Mouse (Mus musculus) WW6 (cell line): ENCODE data around the gene Zfp652.

Experiments used
- DNase-seq: peaks from one replicate; pipeline ENCODE4 v3.0.0-alpha.2; 2013; ENCODE audit warnings: low read depth, low spot score

Gene Zfp652

DNA sequence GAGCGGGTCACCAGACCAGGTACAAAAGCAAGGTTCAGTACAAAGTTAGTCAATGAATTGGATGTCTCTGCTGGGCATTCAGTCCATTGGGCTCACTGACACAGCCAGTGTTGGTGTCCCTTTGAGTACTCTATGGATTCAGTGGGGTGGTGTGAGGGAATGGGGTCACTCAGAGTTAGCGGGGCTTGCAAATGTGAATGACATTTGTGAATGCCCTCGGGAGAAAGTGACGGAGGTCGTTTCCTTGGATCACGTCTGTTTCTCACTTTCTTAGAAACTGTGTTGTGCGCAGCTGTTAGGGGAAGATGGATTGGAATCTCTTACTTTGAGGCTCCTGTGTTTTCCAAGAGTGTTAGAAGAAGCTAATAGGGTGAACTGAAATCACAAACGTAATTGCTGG, 52.3 kb downstream of the Zfp652 start:
- DNase-seq = no peak

DNA sequence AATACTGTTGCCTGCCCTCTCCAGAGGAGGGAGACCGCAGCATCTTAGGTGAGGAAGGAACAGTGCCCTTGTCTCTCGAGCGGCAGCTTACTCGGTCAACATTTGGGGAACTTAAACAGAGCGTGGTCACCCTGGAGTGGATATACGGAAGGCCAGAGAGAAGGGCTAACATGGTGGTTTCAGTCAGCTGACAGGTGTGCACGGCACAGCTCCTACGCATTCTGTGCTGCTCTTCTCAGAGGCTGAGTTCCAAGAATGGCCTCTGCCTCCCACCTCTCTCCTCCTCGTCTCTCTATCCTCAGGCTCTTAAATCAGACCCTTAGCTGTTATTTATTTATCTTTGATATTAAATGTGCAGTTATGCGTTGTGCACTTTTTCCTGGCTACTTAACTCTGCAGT, 52.9 kb downstream of the Zfp652 start:
- no peak for DNase-seq

DNA sequence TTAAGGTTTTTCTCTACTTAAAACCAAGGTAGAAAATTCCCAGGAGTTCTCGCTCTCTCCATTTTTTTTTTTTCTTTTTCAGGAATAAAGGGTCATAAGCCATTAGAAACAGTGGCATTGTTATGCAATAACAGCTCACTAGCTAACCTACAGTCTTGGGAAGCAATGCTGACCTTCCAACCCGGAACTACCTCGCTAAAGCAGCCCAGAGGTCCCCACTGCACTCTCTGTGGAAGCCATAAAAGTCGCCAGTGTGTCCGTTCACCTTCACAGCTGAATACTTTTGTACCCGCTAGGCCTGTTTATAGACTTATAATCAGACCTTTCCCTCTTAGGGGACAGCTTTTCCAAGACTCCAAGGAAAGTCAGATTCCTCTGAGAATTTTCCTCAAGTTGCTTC, 55.8 kb downstream of the Zfp652 start:
- DNase-seq = no peak

DNA sequence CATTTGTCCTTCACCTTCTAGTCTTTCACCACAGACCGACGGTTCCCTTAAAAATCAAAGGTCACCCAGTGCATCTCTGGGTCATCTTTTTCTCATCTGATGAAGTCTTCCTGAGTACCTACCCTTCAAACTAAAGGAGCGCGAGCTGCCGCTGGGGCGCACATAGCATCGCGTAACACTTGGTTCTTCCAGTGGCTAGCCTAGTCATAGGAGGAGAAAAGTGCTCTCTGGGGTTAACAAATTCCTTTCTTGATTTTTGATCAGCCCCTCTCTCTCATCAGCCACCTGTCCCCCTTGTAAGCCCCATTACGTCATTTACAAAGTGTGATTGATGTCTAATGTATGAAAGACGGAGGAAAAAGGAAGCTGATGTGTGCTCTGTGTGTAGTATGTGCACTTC, 56.7 kb downstream of the Zfp652 start:
- DNase-seq = no peak

DNA sequence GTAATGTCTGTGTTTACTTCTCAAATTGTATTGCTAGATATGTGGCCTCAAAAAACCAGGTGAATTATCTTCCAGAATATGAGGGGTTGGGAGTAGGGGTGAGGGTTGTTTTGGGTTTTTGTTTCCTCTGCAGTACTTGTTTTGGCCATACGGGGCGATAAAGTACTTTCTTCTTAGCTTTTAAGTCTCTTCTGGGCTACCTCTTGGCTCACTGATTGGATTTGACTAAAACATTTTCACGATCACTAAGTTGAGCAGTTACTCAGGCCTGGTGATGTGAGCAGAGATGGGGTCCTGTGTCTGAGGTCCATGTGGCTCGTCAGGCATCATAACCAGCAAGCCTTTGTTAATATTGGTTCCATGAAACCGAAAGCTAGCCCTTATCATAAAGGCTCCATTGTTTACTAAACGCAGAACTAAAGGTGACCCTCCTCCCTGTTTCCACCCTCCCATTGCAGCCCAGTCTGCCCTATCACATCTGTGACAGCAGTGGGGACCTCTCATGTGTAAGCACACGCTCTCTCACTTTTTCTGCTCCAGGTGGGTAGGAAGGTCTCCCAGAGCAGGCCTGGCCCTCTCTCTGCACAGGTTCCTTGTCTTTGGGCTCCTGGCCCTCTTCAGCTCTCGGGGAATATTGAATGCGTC, 58.4 kb downstream of the Zfp652 start:
- no peak for DNase-seq

DNA sequence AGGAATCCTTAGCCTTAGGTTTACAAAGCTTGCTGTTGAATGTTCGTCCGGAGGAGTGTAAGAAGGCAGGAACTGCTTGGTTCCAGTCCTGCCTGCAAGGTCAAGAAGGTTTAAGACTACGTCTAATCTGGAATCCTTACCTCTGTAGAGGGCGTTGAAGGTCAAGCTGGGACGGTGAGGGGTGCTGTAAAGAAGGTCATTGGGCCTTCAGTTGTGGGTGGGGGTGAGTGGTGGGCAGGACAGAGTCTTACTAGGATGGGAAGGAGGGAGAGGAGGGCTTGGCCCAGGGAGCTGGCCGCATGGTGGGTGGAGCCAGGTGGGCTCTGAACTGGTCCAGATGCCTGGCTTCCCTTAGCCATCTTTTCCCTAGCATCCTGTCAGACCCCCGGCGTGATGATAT, 59.2 kb downstream of the Zfp652 start:
- DNase-seq = no peak

DNA sequence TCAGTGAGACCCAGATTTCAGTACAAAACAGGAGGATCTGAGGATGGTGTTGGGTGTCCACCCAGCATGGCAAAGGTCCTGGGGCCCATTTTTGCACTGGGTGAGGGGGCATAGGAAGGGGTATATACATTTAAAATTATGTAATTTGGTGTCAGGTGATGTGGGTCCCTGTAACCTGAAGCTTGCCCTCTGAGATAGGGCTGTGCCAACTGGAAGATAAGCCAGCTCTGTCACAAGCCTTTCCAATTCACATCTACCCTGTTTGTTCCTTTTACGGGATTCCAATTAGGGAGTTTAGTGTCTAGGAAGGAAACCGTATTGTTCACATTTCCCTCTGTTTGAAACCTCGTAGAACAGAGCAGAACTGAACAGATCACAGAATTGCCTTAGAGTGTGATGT, 60.8 kb downstream of the Zfp652 start:
- DNase-seq = no peak

DNA sequence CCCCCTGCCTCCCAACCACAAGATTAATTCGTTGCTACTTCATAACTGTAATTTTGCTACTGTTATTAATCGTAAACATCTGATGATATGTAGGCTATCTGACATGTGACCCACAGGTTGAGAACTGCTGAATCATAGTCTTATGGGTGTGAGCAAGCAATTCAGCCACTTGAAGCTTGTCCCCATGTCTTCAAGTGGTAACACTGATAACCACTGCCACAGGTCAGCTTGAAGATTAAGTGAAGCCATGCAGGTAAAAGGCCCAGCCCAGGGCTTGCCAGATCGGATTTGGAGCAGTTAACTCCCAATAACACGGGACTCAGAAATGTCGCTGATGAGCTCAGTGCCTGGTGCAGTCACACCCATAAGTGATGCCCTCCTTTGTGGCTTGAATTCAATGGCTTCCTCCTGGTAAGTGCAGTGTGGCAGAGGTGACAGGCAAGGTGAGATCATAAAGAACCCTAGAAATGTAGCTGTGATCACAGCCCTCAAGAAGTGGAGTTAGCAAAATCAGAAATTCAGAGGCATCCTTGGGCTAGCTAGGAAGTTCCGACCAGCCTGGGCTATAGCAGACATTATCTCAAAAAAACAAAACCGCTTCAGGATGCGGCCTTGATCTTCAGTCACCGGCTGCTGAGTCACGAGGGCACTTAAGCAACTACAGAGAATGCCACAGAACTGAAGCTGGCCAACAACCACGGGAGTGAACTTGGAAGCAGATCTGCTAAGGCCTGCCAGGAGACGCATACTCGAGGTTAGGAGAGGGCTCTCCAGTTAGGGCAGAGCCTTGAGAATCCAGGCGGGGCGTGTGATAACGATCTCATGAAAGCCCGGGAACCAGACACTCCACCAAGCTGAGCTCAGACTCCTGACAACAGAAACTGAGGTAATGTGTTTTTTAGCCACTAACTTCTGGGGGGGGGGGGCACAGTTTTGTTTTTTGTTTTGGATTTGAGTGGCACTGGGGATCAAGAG, 65.1 kb downstream of the Zfp652 start:
- DNase-seq = no peak

DNA sequence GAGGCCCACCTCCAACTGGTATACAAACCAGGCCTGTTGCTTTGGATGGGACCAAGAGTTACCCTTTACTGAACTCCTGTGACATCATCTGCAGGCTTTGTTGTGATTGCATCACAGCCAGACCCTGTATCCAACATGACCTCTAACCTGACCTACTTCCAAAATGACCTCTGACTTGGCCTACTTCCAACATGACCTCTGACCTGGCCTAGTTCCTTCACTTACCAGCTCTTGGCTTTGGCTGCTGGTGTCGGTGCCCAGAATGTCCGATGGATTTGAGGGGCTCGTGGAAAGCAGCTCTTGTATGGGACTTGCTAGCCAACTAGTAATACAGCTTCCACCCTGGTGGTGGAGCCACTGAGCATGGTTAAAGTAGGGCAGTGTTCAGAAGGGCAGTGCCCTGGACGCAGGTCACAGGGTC, 66.4 kb downstream of the Zfp652 start:
- DNase-seq = no peak

DNA sequence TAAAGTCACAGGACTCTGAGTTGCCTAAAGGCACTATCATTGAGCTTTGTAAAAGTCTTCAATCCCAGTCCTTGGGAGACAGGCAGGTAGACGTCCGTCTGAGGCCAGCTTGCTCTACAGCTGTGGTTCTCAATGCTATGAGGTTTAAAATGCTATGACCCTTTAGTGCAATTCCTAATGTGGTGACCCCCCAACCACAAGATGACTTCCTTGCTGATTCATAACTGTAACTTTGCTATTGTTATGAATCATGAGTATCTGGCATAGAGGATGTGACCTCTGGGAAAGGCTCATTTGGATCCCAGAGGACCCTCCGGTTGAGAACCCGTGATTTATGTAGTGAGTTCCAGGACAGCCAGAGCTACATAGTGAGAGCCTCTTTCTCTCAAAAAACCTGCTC, 66.9 kb downstream of the Zfp652 start:
- DNase-seq = no peak

DNA sequence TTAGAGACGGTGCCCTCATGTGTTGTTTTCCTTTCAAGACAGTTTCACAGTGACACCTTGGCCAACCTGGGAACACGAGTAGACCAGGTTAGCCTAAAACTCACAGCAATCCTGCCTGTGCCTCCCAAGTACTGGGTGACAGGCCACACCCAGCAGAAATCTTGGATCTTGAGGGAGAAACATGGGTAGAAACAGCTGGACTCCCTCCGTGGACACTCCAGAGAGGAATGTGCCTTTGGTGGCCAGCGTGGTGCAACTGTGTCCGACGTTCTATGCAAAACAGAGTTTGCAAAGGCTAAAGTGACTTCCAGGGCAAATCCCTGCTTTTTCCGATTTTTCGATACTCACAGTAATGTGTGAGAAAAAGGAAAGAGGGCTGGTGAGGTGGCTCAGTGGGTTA, 68.0 kb downstream of the Zfp652 start:
- no peak for DNase-seq

DNA sequence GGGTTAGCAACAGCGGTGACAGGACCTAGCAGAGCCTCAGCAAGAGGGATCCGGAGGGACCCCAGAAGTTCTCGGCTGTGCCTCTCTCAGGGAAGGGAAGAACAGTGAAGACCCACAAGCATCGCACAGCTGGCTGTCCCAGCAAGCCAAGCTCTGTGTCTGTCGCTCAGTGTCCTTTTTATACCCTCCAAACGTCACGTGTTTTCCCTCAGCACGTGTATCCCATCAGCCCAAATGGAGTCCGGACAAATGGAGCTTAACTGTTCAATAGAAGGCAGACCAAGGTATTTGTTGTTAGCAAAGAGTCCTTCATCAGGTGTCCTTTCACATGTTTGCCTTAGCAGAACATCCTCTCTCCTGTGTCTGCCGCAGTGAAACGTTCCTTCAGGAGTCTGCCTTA, 69.1 kb downstream of the Zfp652 start:
- no peak for DNase-seq

DNA sequence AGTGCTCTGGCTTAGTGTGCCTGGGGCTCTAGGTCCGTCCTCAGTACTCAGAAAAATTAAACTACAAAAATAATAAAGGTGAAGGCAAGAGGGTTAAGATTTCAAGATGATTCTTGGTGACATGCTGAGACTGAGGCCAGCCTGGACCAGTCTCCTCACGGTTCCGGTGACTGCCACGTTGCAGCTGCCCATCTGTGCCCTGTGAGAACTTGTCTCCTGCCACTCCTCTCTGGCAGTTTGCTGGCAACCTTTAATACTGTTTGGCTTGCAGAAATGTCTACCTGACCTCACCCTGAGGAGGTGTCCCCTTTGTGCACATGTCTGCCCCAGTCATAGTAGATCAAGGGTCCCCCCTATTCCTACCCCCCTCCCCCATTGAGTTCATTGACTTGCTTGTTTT, 71.0 kb downstream of the Zfp652 start:
- DNase-seq = no peak

DNA sequence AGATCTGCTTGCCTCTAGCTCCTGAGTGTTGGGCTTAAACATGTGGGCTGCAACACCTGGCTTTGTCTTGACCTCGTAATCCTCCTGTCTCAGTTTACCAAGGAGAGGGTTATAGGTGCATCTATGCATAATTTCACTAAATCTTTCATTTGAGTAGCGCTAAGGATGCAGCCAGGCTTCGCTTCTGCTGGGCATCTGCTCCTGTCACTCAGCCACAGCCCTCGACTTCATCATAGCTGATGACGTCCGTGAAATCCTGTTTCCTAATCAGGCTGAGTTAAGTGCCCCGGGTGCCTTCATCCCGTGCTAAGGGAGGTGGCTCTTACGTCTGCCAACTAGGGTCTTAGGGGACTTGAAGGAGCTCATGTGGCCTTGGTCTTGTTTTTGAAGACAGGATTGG, 71.5 kb downstream of the Zfp652 start:
- no peak for DNase-seq

DNA sequence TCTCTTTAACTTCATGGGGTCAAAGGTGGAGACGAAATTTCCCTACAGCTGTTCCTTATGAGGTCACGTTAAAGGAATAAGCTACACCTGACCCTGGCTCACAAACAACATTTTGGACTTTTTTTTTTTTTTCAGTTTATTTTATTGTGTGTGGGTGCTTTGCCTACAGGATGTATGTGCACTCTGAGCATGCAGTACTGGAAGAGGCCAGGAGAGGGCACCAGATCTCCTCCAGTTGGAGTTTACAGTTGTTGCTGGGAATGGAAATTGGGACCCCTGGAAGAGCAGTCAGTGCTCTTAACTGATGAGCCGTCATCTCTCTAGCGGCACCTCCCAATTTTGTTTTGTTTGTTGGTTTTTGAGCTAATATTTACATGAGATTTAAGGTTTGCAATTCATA, 73.2 kb downstream of the Zfp652 start:
- no peak for DNase-seq

DNA sequence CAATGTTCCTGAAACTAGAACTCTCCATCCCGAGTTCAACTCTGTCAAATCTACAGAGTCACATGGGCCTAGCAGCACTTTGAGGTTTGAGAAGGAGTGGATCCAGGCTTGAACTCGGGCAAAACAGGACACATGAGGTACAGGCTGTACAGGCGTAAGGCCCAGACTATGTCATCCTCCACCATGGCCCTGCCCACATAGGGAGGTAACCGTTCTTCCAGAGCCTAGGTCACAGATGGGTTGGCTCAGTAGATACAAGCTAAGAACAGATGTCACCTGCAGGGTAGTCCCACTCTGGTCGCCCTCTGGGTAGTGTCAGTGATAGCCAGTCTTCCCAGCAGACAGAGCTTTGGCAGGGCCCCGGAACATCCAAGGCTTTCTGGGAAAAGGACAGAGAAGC, 74.0 kb downstream of the Zfp652 start:
- DNase-seq = no peak

DNA sequence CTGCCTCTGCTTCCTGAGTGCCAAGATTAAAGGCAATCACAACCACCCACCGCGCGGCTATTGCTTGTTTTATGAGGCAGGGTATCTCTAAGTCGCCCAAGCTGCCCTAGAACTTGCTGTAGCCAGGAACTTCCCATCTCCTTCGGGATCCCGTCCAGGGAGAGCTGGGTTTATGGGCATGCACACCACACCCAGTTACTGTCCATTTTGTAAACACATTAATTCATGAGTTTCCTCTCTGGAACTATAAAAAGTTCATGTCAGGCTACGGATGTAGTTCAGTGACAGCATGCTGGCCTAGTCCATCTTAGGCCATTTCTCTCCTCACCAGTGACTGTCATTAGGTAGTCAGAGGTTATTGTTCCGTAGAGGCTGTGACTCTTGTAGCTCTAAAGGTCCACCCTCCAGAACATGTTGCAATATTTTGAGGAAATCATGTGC, 77.0 kb downstream of the Zfp652 start:
- DNase-seq = no peak

DNA sequence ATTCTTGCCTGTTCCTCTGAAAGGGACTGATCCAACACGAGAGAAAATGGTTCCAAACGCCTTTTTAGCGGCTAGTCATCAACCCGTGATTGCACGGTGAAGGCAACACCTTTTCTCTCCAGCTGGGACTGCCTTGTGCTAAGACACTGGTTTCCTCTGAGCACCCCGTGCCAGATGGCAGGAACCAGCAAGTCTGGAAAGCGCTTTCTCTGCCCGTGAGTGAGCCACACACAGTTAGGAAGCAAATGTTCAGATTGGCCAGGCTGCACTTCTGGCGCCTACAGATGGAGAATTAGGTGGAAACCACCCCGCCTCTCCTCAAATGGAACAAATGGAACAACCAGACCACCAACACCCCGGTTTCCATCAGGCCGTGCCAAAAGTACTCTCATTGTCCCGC, 79.3 kb downstream of the Zfp652 start:
- no peak for DNase-seq

DNA sequence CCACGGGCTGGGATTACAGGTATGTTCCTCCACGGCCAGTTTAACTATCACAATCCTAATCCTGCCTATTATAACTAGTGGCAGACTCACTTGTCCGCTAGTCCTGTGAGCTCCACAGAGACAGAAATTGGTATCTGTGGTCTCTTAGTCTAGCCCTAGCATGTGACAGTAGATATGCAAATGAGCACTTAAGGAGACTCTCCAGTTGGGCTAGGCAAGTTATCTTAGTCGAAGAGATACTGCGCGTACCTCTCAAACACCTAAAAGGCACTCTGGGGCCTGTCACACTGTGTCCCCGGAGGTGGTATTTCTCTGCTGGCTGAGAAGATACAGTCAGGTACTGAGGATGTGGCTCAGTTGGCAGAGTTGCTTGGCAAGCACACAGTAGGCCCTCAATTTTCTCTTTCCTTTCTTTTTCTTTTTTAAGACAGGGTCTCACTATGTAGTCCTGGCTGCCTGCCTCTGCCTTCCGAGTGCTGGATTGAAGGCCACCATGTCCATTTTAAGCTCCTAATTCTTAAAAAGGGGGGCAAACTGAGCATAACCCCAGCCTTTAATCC, 80.6 kb downstream of the Zfp652 start:
- DNase-seq = no peak

DNA sequence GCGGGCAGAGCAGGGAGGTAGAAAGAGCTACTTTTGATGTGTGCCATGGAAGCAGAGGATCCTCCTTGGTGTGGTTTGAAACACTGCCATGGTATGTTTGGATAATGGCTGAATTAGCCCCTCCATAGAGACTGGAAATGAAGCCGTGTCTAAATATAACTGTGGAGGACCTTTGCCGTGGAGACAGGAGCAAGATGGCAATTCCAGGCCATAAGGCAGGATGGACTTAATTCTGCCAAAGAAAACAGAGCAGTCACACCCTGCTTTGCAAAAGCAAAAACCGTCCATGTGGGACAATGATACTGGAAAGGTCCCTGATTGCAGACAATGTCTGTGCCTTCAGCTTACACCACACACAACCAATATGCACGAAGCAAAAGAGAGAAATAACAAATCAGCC, 81.7 kb downstream of the Zfp652 start:
- DNase-seq = no peak

DNA sequence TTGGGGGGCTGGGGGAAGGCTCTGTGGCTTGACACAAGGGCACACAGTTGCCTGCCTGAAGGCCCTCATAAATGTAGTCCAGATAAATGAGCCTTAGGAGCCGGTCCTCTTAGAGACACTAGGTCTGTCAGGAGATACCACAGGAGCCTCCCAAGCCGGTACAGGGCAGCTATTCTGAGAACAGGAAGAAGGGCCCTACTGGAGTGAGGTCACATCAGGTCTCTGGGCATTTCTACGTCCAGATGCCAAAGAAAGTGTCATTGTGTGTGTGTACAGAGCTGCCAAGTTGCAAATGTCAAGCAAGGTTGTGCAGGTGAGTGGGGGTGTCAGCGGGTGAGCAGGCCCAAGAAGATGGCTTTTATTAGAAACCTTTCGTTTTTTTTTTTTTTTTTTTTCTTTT, 83.1 kb downstream of the Zfp652 start:
- DNase-seq = no peak

DNA sequence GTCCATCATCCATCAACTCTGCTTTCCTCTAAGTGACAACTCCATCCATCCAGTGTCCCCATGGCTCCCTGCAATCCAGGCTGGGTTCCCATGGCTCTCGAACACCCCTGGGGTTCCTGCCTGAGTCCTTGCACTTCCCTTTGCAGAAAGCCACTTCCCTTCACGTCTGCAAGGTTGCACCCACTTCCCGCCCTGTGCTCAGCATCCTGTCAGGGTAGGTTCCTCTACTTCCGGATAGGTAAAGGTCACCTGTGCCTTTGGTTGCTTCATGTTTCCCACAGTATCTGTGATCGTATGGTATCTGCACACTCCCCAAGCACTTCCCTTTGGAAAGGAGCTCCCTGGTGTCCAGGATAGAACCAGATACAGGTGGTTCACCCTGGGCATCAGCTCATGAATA, 92.5 kb downstream of the Zfp652 start:
- no peak for DNase-seq

DNA sequence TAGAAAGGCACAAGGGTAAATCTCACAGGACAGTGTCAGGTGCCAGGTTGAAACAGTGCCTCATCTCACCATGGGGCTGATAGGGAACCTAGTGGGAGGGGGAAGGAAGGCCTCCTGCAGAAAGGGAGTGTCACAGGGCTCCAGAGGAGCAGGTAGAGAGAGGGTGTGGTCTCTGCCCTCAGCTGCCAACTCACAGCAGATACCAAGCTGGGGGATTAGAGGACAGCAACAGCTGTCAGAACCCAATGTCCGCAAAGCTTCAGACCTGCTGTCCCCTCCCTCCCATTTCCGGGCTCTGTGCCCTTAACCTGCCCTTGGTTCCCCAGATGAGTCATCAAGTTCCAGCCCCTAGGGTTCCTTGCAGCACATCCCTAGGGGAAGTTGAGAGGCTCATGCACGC, 93.1 kb downstream of the Zfp652 start:
- no peak for DNase-seq
